Mouse (Mus musculus): ENCODE results near the gene Kcnk4. TPM values are rescaled to one million over a fixed set of nuclear protein-coding genes. Genes with fewer than 3 reads are reported as not detected.
"Not testable (repeated sequence)": the region's sequence is repeated elsewhere in the genome, so short reads cannot be mapped to it uniquely, and the experiment has no call there.

The Kcnk4 gene
- polyA plus RNA-seq, 1 experiment: not detected

GRCm38 (mm10) chr19:6907811-6908540, 26.3 kb downstream of the Kcnk4 start:
- Histone ChIP-seq H3K4me1 (ENCODE audit: control insufficient read depth, insufficient read depth, insufficient read length, low read length) (peaks cover 2% of the 10 kb centered on the region), H3K36me3 (ENCODE audit: control insufficient read depth, insufficient read depth, low read length) (peaks cover 47% of the 10 kb centered on the region), H3K4me3 (ENCODE audit: low read depth, low read length) (peak overlapping the region; percentile 65), H3K27me3 (ENCODE audit: control insufficient read depth, insufficient read depth, low read length) (no peaks in the 10 kb centered on the region), H3K27ac (ENCODE audit: insufficient read depth, low read depth, low read length) (peak overlapping the region; percentile 19; the same call in 1 of the 2 replicates)
- WGBS: 76% methylated on average over 7 of the region's 7 CpGs
- no peak for TF ChIP-seq POLR2A (IDR thresholded peaks at IDR 0.05; ENCODE audit: low read depth, low read length)
- no peak for TF ChIP-seq CTCF (IDR thresholded peaks at IDR 0.05; ENCODE audit: extremely low read depth, insufficient read length, insufficient replicate concordance, low read depth, low read length)

GRCm38 (mm10) chr19:6907094-6907493, 27.2 kb downstream of the Kcnk4 start:
- Histone ChIP-seq H3K36me3 (ENCODE audit: control insufficient read depth, insufficient read depth, low read length) (peaks cover 38% of the 10 kb centered on the region), H3K4me3 (ENCODE audit: low read depth, low read length) (0 out of 2 replicates have a peak overlapping the region, but pooled peaks have one; percentile 9), H3K4me1 (ENCODE audit: control insufficient read depth, insufficient read depth, insufficient read length, low read length) (peaks cover 2% of the 10 kb centered on the region), H3K27me3 (ENCODE audit: control insufficient read depth, insufficient read depth, low read length) (no peaks in the 10 kb centered on the region), H3K27ac (ENCODE audit: insufficient read depth, low read depth, low read length) (no peak overlapping the region)
- TF ChIP-seq POLR2A (IDR thresholded peaks at IDR 0.05; ENCODE audit: low read depth, low read length) (no peak), CTCF (IDR thresholded peaks at IDR 0.05; ENCODE audit: extremely low read depth, insufficient read length, insufficient replicate concordance, low read depth, low read length) (no peak)
- 90% methylated on average over 8 of the region's 8 CpGs for WGBS

DNA sequence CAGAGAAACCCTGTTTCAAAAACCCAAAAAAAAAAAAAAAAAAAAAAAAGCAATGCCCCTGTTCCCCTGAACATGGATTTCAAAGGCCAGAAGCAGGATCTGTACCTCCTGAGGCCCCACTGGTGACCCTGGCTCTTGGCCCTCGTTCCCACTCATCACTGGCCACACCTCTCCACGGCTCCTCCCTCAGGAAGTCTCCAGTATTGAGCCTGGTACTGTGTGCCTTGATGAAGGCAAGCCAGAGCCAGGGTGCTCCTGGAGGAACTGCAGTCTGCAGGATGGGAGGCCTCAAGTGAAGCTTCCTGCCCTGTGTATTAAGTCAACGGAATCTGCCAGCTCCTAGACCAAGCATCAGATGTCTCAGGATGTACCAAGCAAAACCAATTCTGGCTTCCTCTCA, 28.1 kb downstream of the Kcnk4 start:
- 76% methylated on average over 3 of the region's 3 CpGs for WGBS
- Histone ChIP-seq H3K4me3 (ENCODE audit: low read depth, low read length) (no peak overlapping the region), H3K36me3 (ENCODE audit: control insufficient read depth, insufficient read depth, low read length) (peaks cover 29% of the 10 kb centered on the region), H3K4me1 (ENCODE audit: control insufficient read depth, insufficient read depth, insufficient read length, low read length) (peaks cover 2% of the 10 kb centered on the region), H3K27ac (ENCODE audit: insufficient read depth, low read depth, low read length) (no peak overlapping the region), H3K27me3 (ENCODE audit: control insufficient read depth, insufficient read depth, low read length) (no peaks in the 10 kb centered on the region)
- TF ChIP-seq POLR2A (IDR thresholded peaks at IDR 0.05; ENCODE audit: low read depth, low read length) (no peak), CTCF (IDR thresholded peaks at IDR 0.05; ENCODE audit: extremely low read depth, insufficient read length, insufficient replicate concordance, low read depth, low read length) (no peak)

GRCm38 (mm10) chr19:6905498-6906159, 28.7 kb downstream of the Kcnk4 start:
- Histone ChIP-seq H3K27me3 (ENCODE audit: control insufficient read depth, insufficient read depth, low read length) (no peaks in the 10 kb centered on the region), H3K27ac (ENCODE audit: insufficient read depth, low read depth, low read length) (no peak overlapping the region), H3K36me3 (ENCODE audit: control insufficient read depth, insufficient read depth, low read length) (peaks cover 26% of the 10 kb centered on the region), H3K4me3 (ENCODE audit: low read depth, low read length) (no peak overlapping the region), H3K4me1 (ENCODE audit: control insufficient read depth, insufficient read depth, insufficient read length, low read length) (peaks cover 2% of the 10 kb centered on the region)
- TF ChIP-seq CTCF (IDR thresholded peaks at IDR 0.05; ENCODE audit: extremely low read depth, insufficient read length, insufficient replicate concordance, low read depth, low read length) (no peak), POLR2A (IDR thresholded peaks at IDR 0.05; ENCODE audit: low read depth, low read length) (no peak)
- 92% methylated on average over 11 of the region's 11 CpGs for WGBS

GRCm38 (mm10) chr19:6904846-6905245, 29.5 kb downstream of the Kcnk4 start:
- Histone ChIP-seq H3K27ac (ENCODE audit: insufficient read depth, low read depth, low read length) (no peak overlapping the region), H3K4me1 (ENCODE audit: control insufficient read depth, insufficient read depth, insufficient read length, low read length) (peaks cover 5% of the 10 kb centered on the region), H3K27me3 (ENCODE audit: control insufficient read depth, insufficient read depth, low read length) (no peaks in the 10 kb centered on the region), H3K36me3 (ENCODE audit: control insufficient read depth, insufficient read depth, low read length) (peaks cover 26% of the 10 kb centered on the region), H3K4me3 (ENCODE audit: low read depth, low read length) (no peak overlapping the region)
- 69% methylated on average over 2 of the region's 2 CpGs for WGBS
- TF ChIP-seq POLR2A (IDR thresholded peaks at IDR 0.05; ENCODE audit: low read depth, low read length): no peak
- no peak for TF ChIP-seq CTCF (IDR thresholded peaks at IDR 0.05; ENCODE audit: extremely low read depth, insufficient read length, insufficient replicate concordance, low read depth, low read length)

GRCm38 (mm10) chr19:6903031-6903430, 31.3 kb downstream of the Kcnk4 start:
- Histone ChIP-seq H3K36me3 (ENCODE audit: control insufficient read depth, insufficient read depth, low read length) (peaks cover 28% of the 10 kb centered on the region), H3K4me1 (ENCODE audit: control insufficient read depth, insufficient read depth, insufficient read length, low read length) (peaks cover 10% of the 10 kb centered on the region), H3K27ac (ENCODE audit: insufficient read depth, low read depth, low read length) (no peak overlapping the region), H3K27me3 (ENCODE audit: control insufficient read depth, insufficient read depth, low read length) (no peaks in the 10 kb centered on the region), H3K4me3 (ENCODE audit: low read depth, low read length) (no peak overlapping the region)
- no peak for TF ChIP-seq CTCF (IDR thresholded peaks at IDR 0.05; ENCODE audit: extremely low read depth, insufficient read length, insufficient replicate concordance, low read depth, low read length)
- no peak for TF ChIP-seq POLR2A (IDR thresholded peaks at IDR 0.05; ENCODE audit: low read depth, low read length)
- 86% methylated on average over 1 of the region's 1 CpGs for WGBS

DNA sequence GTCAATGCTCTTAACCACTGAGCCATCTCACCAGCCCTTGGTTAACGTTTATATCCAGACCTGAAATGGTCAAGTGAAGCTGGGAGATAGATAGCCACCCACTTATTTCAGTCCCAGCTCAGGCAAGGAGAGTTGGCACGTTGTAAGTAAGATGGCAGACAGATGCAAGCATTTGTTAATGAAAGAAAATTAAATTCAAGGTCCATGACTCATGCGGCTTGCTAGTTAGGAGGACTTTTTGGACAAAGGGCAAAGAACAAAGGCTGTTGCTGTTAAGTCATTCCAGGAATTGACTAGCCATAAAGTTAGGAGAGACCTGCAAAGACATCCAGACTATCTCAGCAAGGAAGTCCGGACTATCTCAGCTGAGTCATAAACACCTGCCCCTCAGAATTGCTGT, 34.7 kb downstream of the Kcnk4 start:
- Histone ChIP-seq H3K27ac (ENCODE audit: insufficient read depth, low read depth, low read length) (peak overlapping the region; percentile 80), H3K4me3 (ENCODE audit: low read depth, low read length) (no peak overlapping the region), H3K4me1 (ENCODE audit: control insufficient read depth, insufficient read depth, insufficient read length, low read length) (peaks cover 12% of the 10 kb centered on the region; the same call in 1 of the 2 replicates), H3K36me3 (ENCODE audit: control insufficient read depth, insufficient read depth, low read length) (peaks cover 13% of the 10 kb centered on the region), H3K27me3 (ENCODE audit: control insufficient read depth, insufficient read depth, low read length) (no peaks in the 10 kb centered on the region)
- WGBS: 37% methylated on average over 4 of the region's 4 CpGs
- TF ChIP-seq POLR2A (IDR thresholded peaks at IDR 0.05; ENCODE audit: low read depth, low read length) (no peak), CTCF (IDR thresholded peaks at IDR 0.05; ENCODE audit: extremely low read depth, insufficient read length, insufficient replicate concordance, low read depth, low read length) (no peak)

GRCm38 (mm10) chr19:6895608-6896305, 38.6 kb downstream of the Kcnk4 start:
- Histone ChIP-seq H3K27ac (ENCODE audit: insufficient read depth, low read depth, low read length) (peak overlapping the region; percentile 76), H3K4me3 (ENCODE audit: low read depth, low read length) (peak overlapping the region; percentile 52), H3K36me3 (ENCODE audit: control insufficient read depth, insufficient read depth, low read length) (peaks cover 11% of the 10 kb centered on the region), H3K4me1 (ENCODE audit: control insufficient read depth, insufficient read depth, insufficient read length, low read length) (peaks cover 18% of the 10 kb centered on the region; the same call in 1 of the 2 replicates)
- WGBS: 52% methylated on average over 18 of the region's 18 CpGs
- not testable (repeated sequence) for H3K27me3 ChIP-seq (ENCODE audit: control insufficient read depth, insufficient read depth, low read length)
